Mouse (Mus musculus) gastrocnemius, adult 18-20 months (tissue): ENCODE results near the gene Ccdc36. TPM values are rescaled to one million over a fixed set of nuclear protein-coding genes. Genes with fewer than 3 reads are reported as not detected.

Experiments used
- DNase-seq: peaks from one replicate; pipeline ENCODE4 v3.0.0; 2021; ENCODE audit warnings: low spot score
- total RNA-seq, 2 experiments: library from RNA; stranded (reverse); gene quantifications; 2 replicates each; pipeline ENCODE4 v1.2.3; 2021

The Ccdc36 gene
- total RNA-seq, 2 experiments from 2014 or later = not detected

- no peak for DNase-seq
These were observed 21.6 kb upstream of the Ccdc36 start for GRCm38 (mm10) chr9:108449860-108450259.

GRCm38 (mm10) chr9:108445125-108445524, 16.8 kb upstream of the Ccdc36 start:
- no peak for DNase-seq

- DNase-seq = no peak
These were observed 13.1 kb upstream of the Ccdc36 start for GRCm38 (mm10) chr9:108441236-108441919.

- DNase-seq = no peak
These were observed 12.2 kb upstream of the Ccdc36 start for GRCm38 (mm10) chr9:108440485-108440884.

- DNase-seq = no peak
These were observed 10.9 kb upstream of the Ccdc36 start for GRCm38 (mm10) chr9:108439176-108439575.

GRCm38 (mm10) chr9:108436182-108436581, 7.9 kb upstream of the Ccdc36 start, which contains the start of gene BC048562:
BC048562 (plus strand) TSS chr9:108436482.
- no peak for DNase-seq

GRCm38 (mm10) chr9:108431431-108432067, 3.3 kb upstream of the Ccdc36 start:
- DNase-seq = no peak

- DNase-seq = peak; percentile 27
These were observed 16.1 kb downstream of the Ccdc36 start for GRCm38 (mm10) chr9:108412221-108412620.

- no peak for DNase-seq
These were observed 16.8 kb downstream of the Ccdc36 start for GRCm38 (mm10) chr9:108411381-108411942.

- no peak for DNase-seq
These were observed 18.7 kb downstream of the Ccdc36 start for GRCm38 (mm10) chr9:108409535-108409934.

GRCm38 (mm10) chr9:108404451-108404850, 23.8 kb downstream of the Ccdc36 start:
- DNase-seq = no peak

GRCm38 (mm10) chr9:108403081-108403480, 25.2 kb downstream of the Ccdc36 start:
- DNase-seq = no peak

- peak; percentile 70 for DNase-seq
These were observed 26.9 kb downstream of the Ccdc36 start for GRCm38 (mm10) chr9:108401186-108401960.

- DNase-seq = no peak
These were observed 30.0 kb downstream of the Ccdc36 start for GRCm38 (mm10) chr9:108398324-108398723.

GRCm38 (mm10) chr9:108395427-108395826, 32.9 kb downstream of the Ccdc36 start:
- no peak for DNase-seq

- no peak for DNase-seq
These were observed 34.1 kb downstream of the Ccdc36 start for GRCm38 (mm10) chr9:108394191-108394590.

GRCm38 (mm10) chr9:108392676-108393075, 35.6 kb downstream of the Ccdc36 start, which contains the start of gene 1700102P08Rik:
1700102P08Rik (plus strand) TSS chr9:108392805.
- DNase-seq = no peak

GRCm38 (mm10) chr9:108389220-108389619, 39.1 kb downstream of the Ccdc36 start:
- no peak for DNase-seq

- DNase-seq = no peak
These were observed 39.7 kb downstream of the Ccdc36 start for GRCm38 (mm10) chr9:108388601-108389000.

- peak; percentile 60 for DNase-seq
These were observed 41.5 kb downstream of the Ccdc36 start for GRCm38 (mm10) chr9:108386816-108387215.

- no peak for DNase-seq
These were observed 43.3 kb downstream of the Ccdc36 start for GRCm38 (mm10) chr9:108385006-108385405.

- no peak for DNase-seq
These were observed 46.9 kb downstream of the Ccdc36 start for GRCm38 (mm10) chr9:108381382-108381781.
